Mouse (Mus musculus): Measurements from ENCODE around the gene Aplp1.

The Aplp1 gene

DNA sequence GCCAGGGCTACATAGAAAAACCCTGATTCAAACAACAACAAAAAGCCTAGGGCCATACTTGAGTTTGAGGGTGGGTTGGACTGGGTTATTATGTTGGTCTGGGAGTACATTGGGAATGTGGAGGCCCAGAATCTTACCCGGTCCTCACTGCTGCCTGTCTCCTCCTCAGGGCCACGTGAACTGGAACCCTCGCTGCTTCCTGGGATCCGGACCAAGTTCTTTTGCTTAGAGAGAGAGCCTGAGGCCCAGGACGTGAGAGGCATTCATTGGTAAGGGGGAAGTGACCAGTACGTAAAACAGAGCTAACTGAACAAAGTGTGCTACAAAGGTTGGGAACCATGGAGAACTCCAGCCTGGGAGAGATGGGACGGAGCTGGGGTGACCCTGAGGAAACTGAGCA, 4.9 kb upstream of the Aplp1 start:
- no peak for DNase-seq (ENCODE audit: low read depth)

DNA sequence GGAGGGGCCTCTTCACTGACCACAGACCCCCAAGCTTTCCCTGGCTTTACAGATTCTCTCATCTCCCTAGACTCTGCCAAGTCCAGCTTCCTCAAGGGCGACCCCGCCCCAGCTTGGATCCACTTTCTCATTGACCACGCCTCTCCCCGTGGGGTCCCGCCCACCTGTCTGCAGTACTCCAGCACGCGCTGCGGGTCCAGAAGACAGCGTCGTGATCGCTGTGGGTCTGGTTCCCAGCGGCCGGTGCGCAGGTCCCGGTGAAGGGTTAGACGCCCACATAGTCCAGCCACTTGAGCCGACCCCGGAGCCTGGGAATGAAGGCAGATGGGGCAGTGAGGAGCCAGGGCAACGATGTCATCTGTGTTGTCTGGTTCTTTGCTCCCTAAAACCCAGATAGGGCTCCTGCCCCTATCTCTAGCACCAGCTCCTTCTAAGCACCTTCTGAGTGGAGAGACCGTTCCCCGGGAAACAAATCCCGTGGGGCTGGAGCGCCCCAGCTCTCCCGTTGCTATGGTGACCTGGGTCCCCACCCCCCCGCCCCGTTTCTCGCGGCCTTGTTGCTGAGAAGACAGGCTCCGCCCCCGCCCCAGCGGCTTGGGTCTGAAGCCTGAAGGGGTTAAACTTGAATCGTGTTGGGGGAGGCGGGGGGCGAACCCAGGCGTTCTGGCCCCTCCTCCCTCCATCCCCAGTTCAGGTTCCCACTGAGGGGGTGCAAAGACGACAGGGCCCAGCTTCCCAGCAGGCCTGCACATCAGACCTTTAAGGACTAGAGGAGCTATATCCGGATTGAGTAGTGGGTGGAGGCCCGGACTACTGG, 973 bp downstream of the Aplp1 start:
- no peak for DNase-seq (ENCODE audit: low read depth)

- DNase-seq (ENCODE audit: low read depth): no peak
These were observed 1.6 kb downstream of the Aplp1 start for GRCm38 (mm10) chr7:30443696-30444095.

- peak; percentile 66 for DNase-seq (ENCODE audit: low read depth)
These were observed 4.6 kb downstream of the Aplp1 start for GRCm38 (mm10) chr7:30440697-30441096.

- DNase-seq (ENCODE audit: low read depth): no peak
These were observed 5.6 kb downstream of the Aplp1 start for GRCm38 (mm10) chr7:30439734-30440133.

GRCm38 (mm10) chr7:30436879-30437278, 8.5 kb downstream of the Aplp1 start:
- no peak for DNase-seq (ENCODE audit: low read depth)

- DNase-seq (ENCODE audit: low read depth): no peak
These were observed 10.2 kb downstream of the Aplp1 start for GRCm38 (mm10) chr7:30435156-30435555.

DNA sequence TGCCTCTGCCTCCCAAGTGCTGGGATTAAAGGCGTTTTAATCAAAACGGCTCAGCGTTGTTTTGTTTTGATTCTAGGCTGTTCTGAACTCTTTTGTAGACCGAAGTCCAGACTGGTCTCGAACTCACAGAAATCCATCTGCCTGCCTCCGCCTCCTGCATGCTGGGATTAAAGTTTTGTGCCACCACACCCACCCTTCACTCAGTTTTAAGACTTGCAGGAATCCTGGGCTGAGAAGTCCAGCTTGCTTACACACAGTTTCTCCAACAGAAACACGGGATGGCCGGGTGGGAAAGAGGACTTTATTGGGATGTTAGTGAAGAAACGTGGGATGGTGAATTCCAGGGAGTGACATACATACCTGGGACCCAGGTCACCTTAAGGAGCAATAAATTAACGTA, 10.6 kb downstream of the Aplp1 start:
- no peak for DNase-seq (ENCODE audit: low read depth)

DNA sequence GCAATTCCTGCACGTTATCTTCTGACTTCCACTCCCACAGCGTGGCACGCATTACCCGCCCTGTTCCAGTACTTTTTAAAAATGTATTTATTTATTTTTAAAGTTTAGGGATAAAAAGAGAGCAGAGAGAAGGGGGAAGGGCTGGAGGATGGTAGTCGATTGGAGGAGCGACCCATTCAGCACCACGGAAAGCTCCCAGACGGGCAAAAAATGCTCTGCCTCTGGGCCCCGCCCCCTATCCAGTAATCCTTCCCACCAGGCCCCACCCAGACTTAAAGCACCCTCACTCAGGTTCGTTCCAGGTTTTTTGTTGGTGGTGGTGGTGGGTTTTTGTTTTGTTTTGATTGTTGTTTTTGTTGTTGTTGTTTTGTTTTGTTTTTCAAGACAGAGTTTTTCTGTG, 11.1 kb downstream of the Aplp1 start:
- peak; percentile 79 for DNase-seq (ENCODE audit: low read depth)

DNA sequence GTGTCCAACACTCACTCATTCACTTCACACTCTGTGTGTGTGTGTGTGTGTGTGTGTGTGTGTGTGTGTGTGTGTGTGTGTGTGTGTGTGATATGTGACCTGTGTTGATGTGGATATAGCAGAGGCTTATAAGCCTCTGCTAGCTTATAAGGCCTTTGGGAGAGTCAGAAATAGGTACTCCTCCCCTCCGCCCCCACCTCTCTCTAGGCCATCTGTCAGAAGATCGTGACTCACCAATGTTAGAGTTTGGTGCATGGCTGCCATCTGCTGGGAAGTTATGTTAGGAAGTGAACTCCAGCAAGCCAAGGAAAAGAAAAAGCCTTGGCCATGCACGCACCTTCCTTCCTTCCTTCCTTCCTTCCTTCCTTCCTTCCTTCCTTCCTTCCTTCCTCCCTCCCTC, 13.5 kb downstream of the Aplp1 start:
- DNase-seq (ENCODE audit: low read depth): peak; percentile 93

DNA sequence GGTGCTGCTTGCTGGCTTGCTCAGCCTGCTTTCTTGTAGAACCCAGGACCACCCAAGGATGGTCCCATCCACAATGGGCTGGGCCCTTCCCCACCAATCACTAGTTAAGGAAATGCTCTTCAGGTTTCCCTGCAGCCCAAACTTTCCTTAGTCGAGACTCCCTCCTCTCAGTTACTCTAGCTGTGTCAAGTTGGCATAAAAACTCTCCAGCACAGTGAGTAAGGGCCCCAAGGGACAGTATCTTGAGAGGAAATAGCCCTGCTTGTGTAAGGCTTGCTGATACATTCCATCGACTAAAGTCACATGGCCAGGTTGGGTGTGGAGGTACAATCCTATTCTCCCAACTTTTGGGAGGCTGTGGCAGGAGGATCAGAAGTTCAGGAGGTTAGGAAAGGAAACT, 15.1 kb downstream of the Aplp1 start:
- DNase-seq (ENCODE audit: low read depth): peak; percentile 93

- no peak for DNase-seq (ENCODE audit: low read depth)
These were observed 16.0 kb downstream of the Aplp1 start for GRCm38 (mm10) chr7:30429327-30429726.

DNA sequence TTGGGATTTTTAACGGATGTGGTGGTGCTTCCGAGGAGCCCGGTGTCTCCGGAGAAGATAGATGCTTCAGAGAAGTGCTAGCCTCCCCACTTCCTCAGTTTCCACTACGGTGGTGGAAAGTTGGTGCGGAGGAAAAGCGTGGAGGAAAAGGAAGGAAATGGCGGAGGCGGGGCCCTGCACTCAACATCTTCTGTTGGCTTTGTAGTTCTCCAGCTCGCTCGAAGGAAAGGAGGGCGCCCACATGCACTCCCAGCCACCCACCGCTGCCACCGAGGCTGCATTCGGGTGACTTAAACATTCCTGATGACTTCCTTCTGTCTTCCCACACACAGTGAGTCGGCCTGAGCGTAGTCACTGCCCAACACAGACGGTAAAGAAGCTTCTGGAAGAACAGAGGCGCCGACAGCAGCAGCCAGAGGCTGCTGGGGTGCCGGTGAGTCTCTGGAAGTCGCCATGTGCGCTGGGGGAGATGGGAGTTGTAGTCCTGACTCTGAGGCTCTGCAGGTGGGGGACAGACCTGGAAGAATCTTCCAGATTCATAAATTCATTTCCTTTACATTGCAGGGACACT, 22.2 kb downstream of the Aplp1 start:
- no peak for DNase-seq (ENCODE audit: low read depth)

- DNase-seq (ENCODE audit: low read depth): no peak
These were observed 22.8 kb downstream of the Aplp1 start for GRCm38 (mm10) chr7:30422560-30422959.

DNA sequence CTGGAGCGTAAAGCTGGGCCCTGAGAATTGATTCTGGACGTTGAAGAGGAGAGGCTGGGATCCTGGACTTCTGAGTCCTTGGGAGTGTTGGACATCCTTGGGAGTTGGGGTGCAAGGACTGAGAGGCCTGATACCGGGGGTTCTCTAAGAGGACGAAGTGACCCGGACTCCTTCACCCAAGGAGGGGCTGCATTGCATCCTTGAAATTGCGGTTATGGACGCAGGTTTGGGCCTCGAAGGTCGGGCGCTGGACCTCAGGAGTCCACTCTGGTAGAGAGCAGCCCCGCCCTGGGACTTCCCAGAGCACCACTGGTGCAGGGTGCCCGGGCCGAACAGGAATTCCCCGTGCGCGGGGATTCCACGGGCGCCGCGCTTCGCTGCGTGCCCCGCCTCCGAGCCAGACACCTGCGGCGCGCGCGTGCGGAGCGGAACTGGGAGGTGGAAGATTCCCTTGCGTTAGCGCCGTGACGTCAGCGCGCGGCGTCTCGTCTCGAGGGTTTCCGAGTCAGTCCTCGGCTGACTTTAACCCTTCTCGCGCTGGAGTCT, 23.4 kb downstream of the Aplp1 start:
- DNase-seq (ENCODE audit: low read depth): peak; percentile 71

DNA sequence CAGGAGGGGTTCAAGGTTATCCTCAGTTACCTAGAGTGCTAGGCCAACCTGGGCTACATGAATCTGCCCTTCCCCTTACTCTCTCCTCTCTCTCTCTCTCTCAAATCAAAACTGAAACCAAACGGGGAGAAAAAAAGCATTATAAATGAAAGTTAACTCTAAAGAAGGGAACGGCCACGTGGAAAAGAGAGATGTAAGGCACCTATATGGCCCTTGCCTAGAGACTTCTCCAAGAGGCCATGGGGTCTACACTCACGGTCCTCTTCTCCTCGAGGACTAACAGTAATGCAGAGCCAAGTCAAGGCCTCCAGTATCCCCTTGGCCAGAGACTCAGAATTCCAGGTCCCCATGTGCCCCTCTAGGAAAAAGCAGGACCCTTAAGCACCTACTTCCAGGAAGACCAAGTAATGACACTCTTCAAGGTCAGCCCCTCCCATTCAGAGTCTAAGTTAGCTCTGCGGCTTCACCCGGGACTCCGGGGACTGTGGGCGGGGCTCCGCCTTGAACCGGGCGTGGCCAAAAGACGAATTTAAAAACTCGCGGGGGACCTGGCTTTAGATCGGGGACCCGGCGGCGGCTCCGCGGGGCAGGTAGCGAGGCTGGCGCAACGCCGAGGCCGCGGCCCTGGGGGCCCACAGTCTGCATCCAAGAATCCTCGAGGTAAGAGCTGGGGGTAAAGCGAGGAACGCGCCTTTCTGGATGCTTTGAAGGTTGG, 24.0 kb downstream of the Aplp1 start, which contains the start of gene Nfkbid:
Gene Nfkbid, plus strand, starts transcription at position 558 of the 715 bp plus-strand sequence.
- DNase-seq (ENCODE audit: low read depth): no peak

- no peak for DNase-seq (ENCODE audit: low read depth)
These were observed 24.7 kb downstream of the Aplp1 start for GRCm38 (mm10) chr7:30420673-30421072.

DNA sequence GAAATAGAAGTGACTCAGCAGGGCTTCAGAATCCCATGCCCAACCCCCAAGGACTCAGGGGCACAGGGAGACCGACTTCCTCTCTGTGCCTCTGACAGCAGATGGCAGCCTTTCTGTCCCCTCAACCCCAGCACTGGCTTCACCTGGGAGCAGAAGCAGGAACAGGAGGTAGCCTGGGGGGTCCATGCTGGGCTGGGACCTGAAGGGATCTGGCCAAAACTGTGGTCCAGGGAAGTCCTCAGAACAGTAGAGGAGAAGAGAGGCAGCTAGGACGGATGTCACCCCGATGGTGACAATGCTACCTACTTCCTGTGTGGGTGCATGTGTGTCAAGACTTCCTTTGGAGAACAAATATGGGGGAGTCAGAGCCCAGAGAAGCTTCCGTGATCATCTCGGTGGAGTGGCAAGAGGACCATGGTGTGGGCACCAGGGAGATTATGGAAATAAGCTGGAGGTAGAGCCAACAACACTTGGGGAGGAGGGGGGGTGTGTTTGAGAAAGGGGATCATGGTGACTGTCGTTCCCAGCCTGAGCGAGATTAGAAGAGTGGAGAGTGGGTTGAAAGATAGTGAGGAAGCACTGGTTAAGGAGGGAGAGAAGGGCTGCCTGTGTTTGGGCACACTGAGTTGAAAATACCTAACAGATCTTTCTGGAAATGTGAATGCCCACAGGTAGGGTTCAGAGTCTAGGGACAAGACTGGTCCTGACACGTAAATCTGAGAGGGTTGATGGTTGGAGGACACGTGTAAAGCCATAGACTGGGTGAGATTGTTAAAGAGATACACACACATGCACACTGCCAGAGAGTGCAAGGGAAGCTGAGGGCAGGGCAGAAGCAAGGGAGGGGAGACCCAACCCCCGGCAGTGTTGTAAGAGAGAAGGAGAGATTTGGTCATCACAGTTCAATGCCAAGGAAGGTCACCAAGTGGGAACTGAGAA, 25.5 kb downstream of the Aplp1 start, which contains the start of gene Hcst:
Gene Hcst, minus strand, starts transcription at position 294 of the 939 bp plus-strand sequence.
- DNase-seq (ENCODE audit: low read depth): no peak

- no peak for DNase-seq (ENCODE audit: low read depth)
These were observed 27.5 kb downstream of the Aplp1 start for GRCm38 (mm10) chr7:30417856-30418255.

DNA sequence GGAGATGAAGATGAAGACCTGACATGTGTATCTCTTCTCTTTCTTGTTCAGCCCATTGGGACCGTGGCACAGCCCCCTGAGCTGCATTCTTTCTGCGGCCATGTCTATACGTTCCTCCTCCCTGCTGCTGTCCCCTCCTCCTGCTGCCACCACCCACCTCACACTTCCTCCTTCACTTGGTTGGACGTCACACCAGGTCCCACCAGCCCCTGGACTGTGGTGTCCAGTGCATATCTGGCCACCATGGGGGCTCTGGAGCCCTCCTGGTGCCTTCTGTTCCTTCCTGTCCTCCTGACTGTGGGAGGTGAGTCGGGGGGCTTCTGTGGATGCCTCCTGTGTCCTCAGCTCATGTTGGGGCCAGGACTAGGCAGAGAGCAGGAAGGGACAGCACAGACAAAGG, 31.7 kb downstream of the Aplp1 start, which contains the start of gene Tyrobp:
Gene Tyrobp, plus strand, starts transcription at position 165 of the 400 bp plus-strand sequence.
- DNase-seq (ENCODE audit: low read depth): no peak

DNA sequence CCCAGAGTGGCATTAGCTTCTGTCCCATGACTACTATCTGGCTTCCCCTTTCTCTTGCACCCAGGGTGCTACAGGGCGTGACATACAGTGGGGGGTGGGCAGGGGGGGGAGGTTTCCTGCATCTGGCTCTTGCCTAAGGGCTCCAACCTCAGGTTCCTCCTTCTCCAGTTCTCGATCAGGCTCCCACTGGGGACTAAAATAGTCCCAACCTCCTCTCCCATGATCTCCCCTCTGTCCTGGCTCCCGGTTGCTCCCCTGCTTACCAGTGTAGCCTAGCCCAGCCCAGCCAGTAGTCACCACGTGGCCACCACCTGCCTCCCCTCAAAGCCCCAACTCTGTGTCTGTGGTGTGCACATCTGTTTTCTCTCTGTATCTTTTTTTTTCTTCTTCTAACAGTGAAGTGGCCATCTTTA, 32.6 kb downstream of the Aplp1 start:
- DNase-seq (ENCODE audit: low read depth): no peak

Measured in NIH3T3 (cell line).